Mouse (Mus musculus): ENCODE measurements around the gene Zfp672.
"Not testable (repeated sequence)": the region's sequence is repeated elsewhere in the genome, so short reads cannot be mapped to it uniquely, and the experiment has no call there.

Zfp672 gene

DNA sequence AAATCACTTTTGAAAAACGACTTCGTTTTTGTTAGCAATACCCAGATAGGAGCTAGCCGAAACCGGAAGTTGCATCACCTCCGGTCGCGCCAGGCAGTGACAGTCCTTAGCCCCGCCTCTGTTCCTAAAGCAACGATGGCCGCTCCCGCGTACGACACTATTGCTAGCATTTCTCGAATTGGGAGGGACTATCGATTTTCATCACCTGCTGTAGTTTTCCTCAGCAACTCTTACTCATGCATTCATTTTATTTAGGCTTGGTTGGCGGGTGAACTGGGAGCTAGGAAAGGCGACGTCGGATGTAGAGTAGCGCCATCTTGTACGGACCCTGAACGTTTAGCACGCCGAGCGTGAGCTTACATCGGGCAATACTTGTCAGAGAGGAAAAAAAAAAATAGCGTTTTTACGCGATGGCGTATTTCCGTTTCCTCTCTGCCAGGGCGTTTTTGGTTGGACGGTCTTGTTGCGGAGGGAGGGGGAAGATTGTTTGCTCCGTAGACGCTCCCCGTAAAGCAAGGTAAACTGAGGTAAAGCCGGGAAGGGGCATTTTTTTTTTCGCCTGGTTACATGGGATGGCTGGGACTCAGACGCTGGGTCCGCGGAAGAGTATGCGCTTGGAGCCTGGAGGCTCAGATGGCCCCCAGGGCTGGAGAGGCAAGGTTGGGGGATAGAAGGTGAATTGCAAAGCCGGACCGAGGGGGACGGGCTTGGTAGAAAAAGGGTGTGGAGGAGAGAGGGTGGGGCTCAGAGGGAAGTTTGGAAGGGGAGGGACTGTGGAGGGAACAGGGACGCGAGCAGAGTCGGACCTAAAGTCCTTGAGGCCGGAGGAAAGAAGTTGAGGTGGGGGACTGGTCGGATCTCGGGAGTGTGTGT lies at the start of gene Zfp672, which contains the start of gene Sh3bp5l:
TSS of gene Zfp672 (minus strand) at position 64 of the 873 bp plus-strand sequence.
TSS of gene Sh3bp5l (plus strand) at position 449 of the 873 bp plus-strand sequence.
- peak; percentile 94 for DNase-seq

DNA sequence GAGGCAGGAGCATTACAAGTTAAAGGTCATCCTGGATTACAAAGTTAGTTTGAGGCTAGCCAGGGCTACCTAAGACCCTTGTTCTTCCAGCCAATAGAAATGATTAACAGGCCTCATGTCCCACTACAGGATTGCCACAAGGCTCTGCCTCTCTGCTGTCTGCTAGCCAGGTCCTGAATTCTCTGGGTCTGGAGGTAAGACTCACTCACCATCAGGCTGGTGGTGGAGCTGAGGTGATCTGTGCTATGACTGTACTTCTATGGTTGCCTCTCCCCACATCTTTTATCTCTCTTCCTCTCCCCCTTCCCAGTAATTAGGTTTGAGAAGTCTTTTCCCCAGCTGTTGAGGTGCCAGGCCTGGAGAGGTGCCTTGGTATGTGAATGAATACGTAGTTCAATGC lies 49.4 kb upstream of the Zfp672 start:
- DNase-seq: no peak

DNA sequence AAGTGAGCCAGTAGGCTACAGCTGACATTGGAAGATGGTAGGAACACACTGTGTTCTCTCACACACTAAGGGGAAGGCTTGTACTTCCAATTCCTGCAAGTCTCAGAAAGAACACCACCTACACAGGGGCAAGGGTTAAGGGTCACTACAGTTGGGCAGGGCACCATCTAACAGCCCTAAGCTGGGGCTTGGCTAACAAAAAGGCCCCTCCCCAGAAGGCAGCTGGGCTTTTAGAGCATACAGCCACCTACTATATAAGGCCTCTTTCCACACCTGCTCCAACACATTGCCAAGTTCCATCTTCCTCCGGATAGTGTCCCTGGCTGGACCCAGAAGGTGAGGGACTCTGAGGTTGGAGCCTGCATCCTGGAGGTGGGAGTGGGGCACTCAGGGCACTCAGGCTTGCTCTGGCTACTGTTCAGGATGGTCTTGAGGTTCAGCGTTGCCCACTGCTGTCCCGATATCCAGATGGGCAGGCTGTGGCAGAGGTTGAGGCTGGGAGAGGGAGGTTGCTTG lies 48.7 kb upstream of the Zfp672 start, which contains the start of gene Lypd8:
TSS of gene Lypd8 (plus strand) at position 281 of the 516 bp plus-strand sequence.
- no peak for DNase-seq

DNA sequence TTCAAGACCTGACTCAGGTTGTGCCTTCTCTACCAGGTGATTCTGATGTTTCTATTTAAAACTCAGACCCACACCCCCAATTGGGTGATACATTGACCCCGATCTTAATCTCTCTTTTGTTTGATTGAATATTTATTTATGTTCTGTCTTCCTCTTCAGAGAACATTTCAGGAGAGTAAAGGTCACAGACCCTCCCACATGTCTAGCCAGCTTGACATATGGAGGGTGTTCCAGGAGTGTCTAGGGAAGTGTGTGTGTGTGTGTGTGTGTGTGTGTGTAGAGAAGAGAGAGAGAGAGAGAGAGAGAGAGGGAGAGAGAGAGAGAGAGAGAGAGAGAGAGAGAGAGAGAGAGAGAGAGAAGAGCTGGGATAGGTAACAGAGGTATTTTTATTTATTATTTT lies 47.5 kb upstream of the Zfp672 start:
- DNase-seq: no peak

DNA sequence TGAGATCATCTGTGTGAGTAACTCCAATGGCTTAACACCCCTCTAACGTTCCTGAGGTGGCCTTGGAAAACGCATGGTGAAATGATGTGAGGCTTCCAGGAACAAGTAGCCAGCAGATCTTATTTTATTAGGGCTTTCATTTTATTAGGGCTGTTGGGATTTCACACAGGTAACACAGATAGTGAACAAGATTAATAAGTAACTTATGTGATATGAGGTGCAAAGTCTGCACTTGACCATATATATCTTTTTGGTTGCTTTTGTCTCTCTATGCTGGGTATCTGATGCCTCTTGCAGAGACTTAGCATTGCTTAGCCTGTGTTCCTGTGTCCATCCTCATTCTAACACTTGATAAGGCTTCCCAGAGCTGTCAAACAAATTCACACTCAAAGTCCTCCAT lies 47.1 kb upstream of the Zfp672 start:
- no peak for DNase-seq

DNA sequence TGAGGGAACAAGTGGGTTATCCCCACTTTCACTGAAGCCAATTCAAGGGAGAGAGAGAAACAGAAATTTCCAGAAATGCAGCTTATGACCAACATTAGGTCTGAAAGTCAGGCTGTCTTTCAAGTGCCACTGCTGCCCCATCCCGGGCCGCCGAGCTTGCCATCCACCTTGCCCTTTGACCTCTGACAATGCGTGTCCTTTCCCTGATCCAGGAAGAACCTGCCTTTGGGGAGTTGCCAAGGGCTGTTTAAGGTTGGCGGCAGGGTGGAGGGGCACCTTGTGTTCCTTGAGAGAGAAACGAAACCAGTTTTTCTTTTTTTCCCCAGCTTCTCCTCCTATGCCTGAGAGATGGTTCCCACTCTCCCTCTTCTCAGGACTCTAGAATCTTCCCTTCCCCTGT lies 36.1 kb upstream of the Zfp672 start:
- DNase-seq: not testable (repeated sequence)

DNA sequence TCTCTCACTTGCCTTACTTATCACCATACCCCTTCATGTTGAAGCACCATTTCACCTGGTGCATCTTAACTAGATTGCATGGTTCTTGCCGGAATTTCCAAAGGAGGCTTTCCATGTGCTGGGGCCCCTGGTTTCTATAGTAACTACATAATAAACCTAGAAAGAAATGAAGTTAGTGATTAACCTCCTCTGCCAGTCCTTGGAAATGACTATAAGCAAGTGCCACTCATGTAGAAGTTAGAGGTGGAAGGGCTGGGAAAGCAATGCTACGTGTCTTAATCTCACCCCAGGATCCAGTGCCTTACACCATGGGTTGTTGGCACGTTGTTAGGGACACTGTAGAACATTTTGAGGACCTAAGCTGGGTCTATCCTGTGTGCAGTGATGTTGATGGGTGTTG lies 34.3 kb upstream of the Zfp672 start:
- no peak for DNase-seq

DNA sequence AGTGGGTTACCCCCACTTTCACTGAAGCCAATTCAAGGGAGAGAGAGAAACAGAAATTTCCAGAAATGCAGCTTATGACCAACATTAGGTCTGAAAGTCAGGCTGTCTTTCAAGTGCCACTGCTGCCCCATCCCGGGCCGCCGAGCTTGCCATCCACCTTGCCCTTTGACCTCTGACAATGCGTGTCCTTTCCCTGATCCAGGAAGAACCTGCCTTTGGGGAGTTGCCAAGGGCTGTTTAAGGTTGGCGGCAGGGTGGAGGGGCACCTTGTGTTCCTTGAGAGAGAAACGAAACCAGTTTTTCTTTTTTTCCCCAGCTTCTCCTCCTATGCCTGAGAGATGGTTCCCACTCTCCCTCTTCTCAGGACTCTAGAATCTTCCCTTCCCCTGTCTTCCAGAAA lies 32.4 kb upstream of the Zfp672 start:
- not testable (repeated sequence) for DNase-seq

DNA sequence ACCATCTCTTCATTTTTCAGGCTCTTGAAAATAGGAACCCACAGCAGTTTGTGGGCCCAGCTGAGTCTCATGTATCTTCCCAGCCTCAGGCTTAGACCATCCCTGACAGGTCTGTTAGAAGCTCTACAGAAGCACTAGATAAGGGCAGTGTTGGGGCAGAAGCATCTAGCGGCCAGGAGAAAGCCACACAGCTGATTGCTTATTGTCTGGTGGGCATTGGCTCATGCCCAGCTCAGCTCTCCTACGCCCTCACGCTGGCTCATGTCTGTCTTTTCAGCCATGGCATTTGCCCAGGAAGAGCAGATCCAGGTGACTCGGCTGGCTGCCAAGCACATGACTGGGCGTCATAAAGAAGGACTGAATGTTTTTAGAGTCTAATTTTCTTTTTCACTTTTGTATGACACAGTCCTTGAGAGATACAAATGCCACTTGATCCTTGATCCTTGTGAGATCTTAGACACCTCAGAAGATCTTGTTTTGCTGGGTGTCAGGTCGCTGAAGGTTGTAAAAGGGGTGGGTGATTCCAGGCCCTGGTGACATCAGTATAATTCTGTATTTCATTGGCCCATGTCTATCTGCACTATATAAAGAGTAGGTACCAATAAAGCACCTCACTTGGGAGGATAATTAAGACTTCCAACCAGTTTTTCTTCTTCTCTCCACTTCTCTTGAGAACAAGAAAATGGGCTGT lies 27.9 kb upstream of the Zfp672 start:
- peak; percentile 29 for DNase-seq

DNA sequence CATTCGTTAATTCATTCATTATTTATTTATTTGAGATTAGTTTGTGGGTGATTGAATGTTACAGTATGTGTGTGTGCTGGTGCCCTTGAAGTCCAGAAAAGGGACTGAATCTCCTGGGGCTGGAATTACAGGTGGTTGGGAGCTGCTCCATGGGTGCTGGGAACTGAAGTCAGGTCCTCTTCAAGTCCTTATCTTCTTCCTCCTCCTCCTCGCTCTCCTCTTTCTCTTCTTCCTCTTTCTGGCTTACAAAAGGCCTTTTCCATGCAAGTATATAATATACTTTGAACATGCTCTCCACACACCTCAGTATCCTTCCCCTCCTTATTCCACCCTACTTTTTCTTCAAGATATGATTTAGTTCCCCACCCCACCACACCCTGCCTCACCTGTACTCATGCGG lies 26.9 kb upstream of the Zfp672 start:
- DNase-seq: no peak

DNA sequence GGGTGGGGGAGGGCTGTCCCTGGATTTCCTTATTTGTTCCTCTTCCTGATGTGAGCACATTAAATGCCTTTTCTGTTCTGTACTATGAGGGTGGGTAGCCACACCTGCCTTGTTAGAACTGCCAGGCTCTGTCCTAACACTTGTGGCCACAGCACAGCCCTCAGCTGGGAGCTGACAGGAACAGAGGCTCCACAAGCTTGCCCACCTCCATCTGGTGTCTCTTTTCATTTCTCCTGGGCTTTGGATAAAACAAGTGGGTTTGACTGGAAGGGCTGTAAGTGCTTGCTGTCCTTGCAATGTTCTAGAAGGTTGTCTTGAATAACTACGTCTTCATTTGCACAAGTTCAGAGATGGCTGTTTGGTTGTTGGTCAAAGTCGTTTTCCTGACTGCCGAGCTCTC lies 24.8 kb upstream of the Zfp672 start:
- no peak for DNase-seq

DNA sequence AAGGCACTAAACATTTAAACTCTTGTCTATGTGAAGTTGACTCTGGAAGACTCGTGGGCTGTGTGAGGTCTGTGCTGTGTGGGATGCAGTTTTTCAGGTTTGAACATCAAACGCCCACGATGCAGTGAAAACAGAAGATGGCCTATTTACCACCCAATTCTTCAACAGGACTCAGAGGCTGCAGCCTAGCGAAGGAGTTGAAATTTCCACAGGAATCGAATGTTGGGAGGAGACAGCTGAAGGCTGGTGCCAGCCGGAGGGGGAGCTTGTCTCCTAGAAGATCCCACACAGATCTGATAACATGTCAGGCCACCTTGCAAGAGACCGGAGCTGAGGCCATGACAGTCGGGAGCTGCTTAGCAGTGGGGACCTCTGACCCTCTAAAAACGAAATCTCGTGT lies 24.3 kb upstream of the Zfp672 start:
- no peak for DNase-seq

DNA sequence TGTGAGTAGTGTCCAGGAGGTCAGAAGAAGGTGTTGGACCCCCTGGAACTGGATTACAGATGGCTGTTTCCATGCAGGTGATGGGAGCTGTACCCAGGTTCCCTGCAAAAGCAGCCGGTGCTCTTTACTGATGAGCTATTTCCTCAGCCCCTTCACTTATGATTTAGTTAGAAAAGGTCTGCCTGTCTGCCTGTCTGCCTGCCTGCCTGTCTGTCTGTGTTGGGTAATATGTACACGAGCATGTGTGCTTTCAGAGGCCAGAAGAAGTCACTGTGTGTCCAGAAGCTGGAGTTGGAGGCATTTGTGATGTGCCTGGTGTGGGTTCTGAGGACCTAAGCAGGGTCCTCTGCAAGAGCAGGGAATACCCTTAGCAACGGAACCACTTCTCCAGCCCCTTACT lies 23.6 kb upstream of the Zfp672 start:
- DNase-seq: no peak

DNA sequence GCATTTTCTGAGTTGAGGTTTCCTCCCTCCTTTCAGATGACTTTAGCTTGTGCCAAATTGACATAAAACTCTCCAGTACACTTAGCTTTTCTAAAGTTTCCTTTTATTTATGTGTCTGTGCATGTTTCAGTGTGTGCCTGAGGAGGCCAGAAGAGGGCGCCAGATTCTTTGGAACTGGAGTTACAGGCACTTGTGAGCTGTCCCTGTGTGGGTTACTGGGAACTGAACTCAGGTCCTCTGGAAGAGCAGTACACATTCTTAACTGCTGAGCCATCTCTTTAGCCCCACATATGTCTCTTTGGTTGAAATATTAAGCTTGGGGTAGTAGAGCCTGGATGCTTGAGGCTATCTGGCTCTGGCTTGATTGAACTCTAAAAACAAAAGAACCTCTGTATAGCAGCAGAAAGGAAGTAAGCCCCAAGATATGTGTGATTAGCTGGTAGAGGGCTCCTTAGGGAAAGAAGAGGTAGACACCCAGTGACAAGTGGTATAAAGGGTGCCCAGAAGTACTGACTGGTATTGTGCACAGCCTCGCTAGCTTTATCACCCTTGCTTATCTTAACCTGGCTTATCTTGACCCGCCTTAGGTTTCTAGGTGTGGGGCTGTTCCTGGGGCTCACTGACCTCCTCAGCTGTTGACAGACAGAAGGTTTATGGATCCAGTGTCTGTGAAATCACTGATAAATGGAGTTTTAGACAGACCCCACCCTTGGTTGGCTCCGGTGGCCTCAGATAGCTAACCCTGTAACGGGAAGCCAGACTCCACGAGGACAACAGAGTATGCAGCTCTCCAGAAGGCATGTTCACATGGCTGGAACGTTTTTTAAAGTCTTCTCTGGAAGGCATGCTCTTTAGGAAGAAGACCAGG lies 22.8 kb upstream of the Zfp672 start:
- no peak for DNase-seq

DNA sequence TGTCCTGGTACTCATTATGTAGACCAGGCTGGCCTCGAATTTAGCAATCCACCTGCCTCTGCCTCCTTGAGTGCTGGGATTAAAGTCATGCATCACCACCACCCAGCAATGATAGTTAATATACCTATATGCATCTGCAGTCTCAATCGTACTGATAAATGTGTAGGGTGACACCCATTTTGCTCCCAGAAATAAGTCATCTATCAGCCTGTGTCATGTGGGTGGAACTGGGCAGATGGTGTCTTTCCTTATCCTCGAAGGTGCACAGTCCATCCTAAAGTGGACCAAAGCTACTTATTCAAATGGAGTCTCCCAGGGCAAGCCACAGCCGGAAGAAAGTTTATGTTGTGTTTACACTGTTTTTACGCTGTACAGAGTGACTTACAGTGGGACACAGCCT lies 21.0 kb upstream of the Zfp672 start:
- no peak for DNase-seq

DNA sequence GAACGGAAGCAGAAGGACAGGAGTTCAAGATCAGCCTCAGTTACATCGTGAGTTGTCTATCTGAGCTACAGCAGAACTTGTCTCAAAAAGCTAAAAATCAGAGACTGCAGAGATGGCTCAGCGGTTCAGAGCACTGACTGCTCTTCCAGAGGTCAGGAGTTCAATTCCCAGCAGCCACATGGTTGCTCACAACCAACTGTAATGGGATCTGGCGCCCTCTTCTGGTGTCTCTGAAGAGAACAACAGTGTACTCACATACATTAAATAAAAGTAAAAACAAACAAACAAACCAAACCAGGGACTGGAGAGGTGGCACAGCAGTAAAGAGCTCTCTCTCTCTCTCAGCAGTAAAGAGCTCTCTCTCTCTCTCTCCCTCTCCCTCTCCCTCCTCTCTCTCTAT lies 20.5 kb upstream of the Zfp672 start:
- no peak for DNase-seq

DNA sequence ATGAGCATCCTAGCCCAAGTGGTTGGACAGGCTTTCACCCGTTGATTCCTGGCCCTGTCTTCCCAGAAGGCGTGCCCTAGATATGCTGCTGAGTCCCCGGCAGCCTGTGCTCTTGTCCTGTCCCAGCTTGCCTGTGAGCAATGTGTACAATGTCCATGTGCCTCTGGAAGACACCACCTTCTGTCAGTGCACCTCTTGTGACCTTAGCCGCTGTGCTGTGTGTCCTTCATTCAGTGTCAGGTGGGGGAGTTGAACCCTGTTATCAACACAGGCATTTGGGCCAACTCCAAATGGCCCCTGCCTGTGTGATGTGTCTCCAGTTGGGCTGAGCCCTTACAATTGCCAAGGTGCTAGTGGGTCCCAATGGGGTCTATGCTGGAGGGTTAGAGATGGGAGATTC lies 16.6 kb upstream of the Zfp672 start:
- DNase-seq: no peak

DNA sequence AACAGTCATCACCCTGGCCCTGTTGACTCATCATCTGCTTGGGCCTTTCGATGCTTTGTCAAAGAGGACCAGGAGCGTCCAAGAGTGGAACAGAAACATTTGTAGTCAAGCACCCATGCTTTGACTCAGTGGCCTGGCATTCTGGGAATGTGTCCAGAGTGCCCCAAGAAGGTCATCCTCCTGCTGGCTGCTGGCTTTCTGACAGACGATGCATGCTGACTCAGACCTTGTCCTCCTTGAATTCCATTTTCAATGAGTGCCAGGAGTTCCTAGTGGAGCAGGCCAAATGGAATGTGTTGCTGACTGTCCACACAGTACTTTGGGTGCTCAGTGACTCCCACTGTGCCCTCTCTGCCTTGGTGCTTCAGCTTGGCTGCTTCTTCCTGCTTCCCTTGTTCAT lies 4.6 kb upstream of the Zfp672 start:
- peak; percentile 72 for DNase-seq

DNA sequence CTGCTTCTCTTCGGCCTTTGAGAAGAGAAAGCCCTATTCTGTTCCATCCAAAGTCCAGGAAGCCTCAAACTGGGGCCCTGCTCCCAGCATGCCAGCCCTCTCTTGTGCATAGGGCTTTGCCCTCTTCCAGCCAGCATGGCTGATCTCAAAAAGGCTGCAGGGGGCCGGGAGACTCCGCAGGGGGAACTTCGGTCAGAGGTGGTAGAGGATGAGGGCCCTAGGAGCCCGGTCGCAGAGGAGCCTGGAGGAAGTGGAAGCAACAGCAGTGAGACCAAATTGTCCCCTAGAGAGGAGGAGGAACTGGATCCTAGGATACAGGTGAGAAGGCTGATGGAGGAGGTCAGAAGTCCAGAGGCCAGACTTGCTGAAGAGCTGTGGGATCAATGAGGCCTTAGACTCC lies 1.4 kb upstream of the Zfp672 start:
- no peak for DNase-seq

DNA sequence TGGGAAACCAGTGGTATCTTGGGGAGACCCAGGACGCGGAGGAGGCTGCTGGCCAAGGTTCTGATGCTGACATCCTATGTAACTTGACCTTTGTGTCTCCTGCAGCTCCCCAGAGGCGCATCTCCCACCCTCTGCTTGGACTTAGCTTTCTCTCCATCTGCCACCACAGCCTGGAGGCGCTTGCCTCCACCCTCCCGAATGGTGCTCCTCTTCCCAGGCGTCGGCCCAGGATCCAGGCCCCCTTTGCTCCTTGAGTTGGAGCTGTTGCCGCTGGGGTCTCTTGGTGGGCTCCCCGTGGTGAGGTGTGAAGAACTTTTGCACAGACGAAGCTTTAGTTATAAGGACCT lies 983 bp upstream of the Zfp672 start:
- DNase-seq: no peak

DNA sequence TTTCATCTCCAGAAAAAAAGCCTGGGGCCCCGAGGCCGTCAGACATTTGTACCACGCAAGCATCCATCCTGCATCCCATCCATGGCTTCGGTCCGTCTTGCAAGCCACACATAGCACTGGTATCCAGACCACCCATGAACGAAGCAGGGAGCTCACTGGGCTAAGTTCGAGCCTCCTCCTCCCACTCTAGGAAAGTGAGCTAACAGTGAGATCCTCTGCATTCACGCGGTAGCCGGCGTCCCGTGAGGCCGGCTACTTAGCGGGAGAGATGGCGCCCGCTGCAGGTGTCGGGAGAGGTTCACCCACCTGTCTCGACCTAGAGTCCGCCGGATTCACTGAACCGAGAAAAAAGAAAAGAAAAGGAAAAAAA lies 248 bp downstream of the Zfp672 start:
- DNase-seq: no peak

DNA sequence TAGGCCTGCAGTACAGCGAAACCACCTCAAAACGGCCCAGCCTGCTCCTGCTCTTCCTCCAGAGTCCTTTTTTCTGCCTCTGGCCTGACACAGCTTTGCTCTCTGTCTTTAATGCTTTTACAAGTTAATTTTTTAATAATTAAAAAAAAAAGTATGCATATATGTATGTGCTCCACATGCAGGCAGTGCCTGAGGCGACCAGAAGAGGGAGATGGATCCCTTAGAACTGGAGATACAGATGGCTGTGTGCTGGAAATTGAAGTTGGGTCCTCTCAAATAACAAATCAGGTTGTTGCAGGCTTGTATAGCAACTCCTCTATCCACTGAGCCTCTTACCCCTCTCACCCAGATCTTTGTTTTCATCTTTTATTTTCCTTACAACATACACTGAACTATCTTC lies 3.4 kb downstream of the Zfp672 start:
- DNase-seq: no peak

DNA sequence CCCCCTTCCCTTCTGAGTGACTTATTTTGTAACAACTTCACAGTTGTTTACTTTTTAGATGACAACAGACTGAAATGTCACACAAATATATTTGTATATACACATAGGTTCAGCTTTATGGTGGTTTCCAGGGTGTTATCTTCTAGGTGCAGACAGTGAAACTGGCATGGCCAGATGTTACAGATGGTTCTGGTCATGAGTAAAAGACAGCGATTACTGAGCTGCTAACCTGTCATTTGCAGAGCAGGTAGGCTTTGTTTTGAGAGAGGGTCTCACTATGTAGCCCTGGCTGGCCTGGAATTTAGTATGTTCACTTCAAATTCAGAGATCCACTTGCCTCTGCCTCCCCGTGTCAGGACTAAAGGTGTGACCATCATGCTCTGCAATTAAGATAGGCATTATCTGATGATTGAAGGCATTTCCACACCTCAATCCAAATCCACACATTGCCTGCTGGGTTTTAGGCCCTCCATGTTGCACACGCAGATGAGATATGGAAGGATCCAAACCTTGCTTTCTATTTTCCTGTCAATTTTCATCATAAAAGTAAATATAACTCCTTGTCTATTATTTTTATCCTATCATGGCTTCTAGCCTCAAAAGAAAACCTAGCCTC lies 5.4 kb downstream of the Zfp672 start:
- DNase-seq: no peak
